Comparison of ENCODE assay signal across 18 mouse cellular contexts in genomic region chr8:124306574-124306973, GRCm38 (mm10).
A peak's percentile ranks its signal among the peaks of the same experiment; 100 is the strongest.
DNase-seq lines count a peak whose midpoint lies in the region; ATAC-seq and TF ChIP-seq lines count a peak whose summit lies in the region.
"Had no signal": no experiment of that assay in that cellular context is flagged by ENCODE, and none has a peak within 500 bp of the region (broad histone marks: within the 10 kb centered on the region; RNA-seq: fewer than 3 reads in every experiment).

No protein-coding gene starts in this region.

- no peak overlapping the region for H3K4me2 ChIP-seq in intestine, embryonic 15.5 days (replicated peaks)
- no peak overlapping the region for H3K4me2 ChIP-seq in intestine, postnatal 0 days (replicated peaks; ENCODE audit: low read depth)
- no peak overlapping the region for H3K4me2 ChIP-seq in stomach, embryonic 16.5 days (ENCODE audit: low read depth, low read length)
- H3K4me2 ChIP-seq: hindbrain, embryonic 15.5 days; liver, embryonic 13.5 days had no signal

- peaks cover 5% of the 10 kb centered on the region; the same call in 1 of the 2 replicates for H3K4me1 ChIP-seq in intestine, embryonic 15.5 days (replicated peaks)
- H3K4me1 ChIP-seq in intestine, postnatal 0 days (replicated peaks; ENCODE audit: control insufficient read depth, insufficient read depth, low read length), result no peaks in the 10 kb centered on the region
- peaks cover 26% of the 10 kb centered on the region for H3K4me1 ChIP-seq in embryonic facial prominence, embryonic 10.5 days
- H3K4me1 ChIP-seq in stomach, embryonic 16.5 days (ENCODE audit: control insufficient read depth, insufficient read depth, low read length), result peaks cover 16% of the 10 kb centered on the region; the same call in 1 of the 2 replicates

- H3K9me3 ChIP-seq in intestine, embryonic 15.5 days, result no peaks in the 10 kb centered on the region
- H3K9me3 ChIP-seq in intestine, postnatal 0 days (ENCODE audit: control insufficient read depth), result no peaks in the 10 kb centered on the region
- no peaks in the 10 kb centered on the region for H3K9me3 ChIP-seq in embryonic facial prominence, embryonic 10.5 days
- H3K9me3 ChIP-seq in stomach, embryonic 16.5 days (replicated peaks; ENCODE audit: control insufficient read depth, low read length), result no peaks in the 10 kb centered on the region
- H3K9me3 ChIP-seq: hindbrain, embryonic 15.5 days; liver, embryonic 13.5 days; midbrain, embryonic 10.5 days had no signal

- H3K27me3 ChIP-seq in intestine, embryonic 15.5 days (replicated peaks), result no peaks in the 10 kb centered on the region
- H3K27me3 ChIP-seq in intestine, postnatal 0 days (replicated peaks; ENCODE audit: control insufficient read depth, insufficient read depth, low read length), result no peaks in the 10 kb centered on the region
- no peaks in the 10 kb centered on the region for H3K27me3 ChIP-seq in embryonic facial prominence, embryonic 10.5 days (replicated peaks; ENCODE audit: low read depth, poor library complexity, severe bottlenecking)
- H3K27me3 ChIP-seq in stomach, embryonic 16.5 days (ENCODE audit: control insufficient read depth, insufficient read depth, low read length), result no peaks in the 10 kb centered on the region
- H3K27me3 ChIP-seq: CH12.LX; hindbrain, embryonic 15.5 days; liver, embryonic 13.5 days; Patski had no signal

- H3K36me3 ChIP-seq in intestine, embryonic 15.5 days, result no peaks in the 10 kb centered on the region
- peaks cover 8% of the 10 kb centered on the region for H3K36me3 ChIP-seq in intestine, postnatal 0 days (ENCODE audit: control insufficient read depth, insufficient read depth)
- peaks cover 67% of the 10 kb centered on the region for H3K36me3 ChIP-seq in embryonic facial prominence, embryonic 10.5 days (replicated peaks)
- H3K36me3 ChIP-seq in stomach, embryonic 16.5 days (ENCODE audit: control insufficient read depth, insufficient read depth, low read length), result no peaks in the 10 kb centered on the region
- H3K36me3 ChIP-seq: hindbrain, embryonic 15.5 days had no signal

- TF ChIP-seq CTCF in intestine, postnatal 0 days (IDR thresholded peaks at IDR 0.05; ENCODE audit: low read depth), result no peak

- H3K9ac ChIP-seq in intestine, embryonic 15.5 days, result no peak overlapping the region
- no peak overlapping the region for H3K9ac ChIP-seq in intestine, postnatal 0 days (ENCODE audit: low read depth, low read length)
- peak overlapping the region; percentile 20; the same call in 1 of the 2 replicates for H3K9ac ChIP-seq in stomach, embryonic 16.5 days (ENCODE audit: low read length)
- H3K9ac ChIP-seq: hindbrain, embryonic 15.5 days; liver, embryonic 13.5 days had no signal

- 39% methylated on average over 7 of the region's 7 CpGs for WGBS in intestine, embryonic 15.5 days
- WGBS in intestine, postnatal 0 days, result 49% methylated on average over 7 of the region's 7 CpGs
- WGBS in embryonic facial prominence, embryonic 10.5 days, result 63% methylated on average over 7 of the region's 7 CpGs
- WGBS in stomach, embryonic 16.5 days, result 35% methylated on average over 7 of the region's 7 CpGs

- DNase-seq in embryonic facial prominence, embryonic 10.5 days (ENCODE audit: low spot score), result no peak
- DNase-seq in spleen, adult 12 weeks (ENCODE audit: low spot score), result no peak
- DNase-seq in ovary, postnatal 36 days (ENCODE audit: low spot score), result no peak
- DNase-seq: adrenal gland, adult 2 months; cerebellum, adult 18-20 months; heart, adult 18-20 months; liver, embryonic 13.5 days; lung, postnatal 10 days; right cerebral cortex, postnatal 25 days had no signal

- 0 out of 2 replicates have a peak overlapping the region, but pooled peaks have one; percentile 28 for H3K27ac ChIP-seq in intestine, embryonic 15.5 days
- H3K27ac ChIP-seq in intestine, postnatal 0 days (ENCODE audit: low read depth, low read length), result no peak overlapping the region
- H3K27ac ChIP-seq in embryonic facial prominence, embryonic 10.5 days (replicated peaks), result peak overlapping the region; percentile 14
- peak overlapping the region; percentile 66 for H3K27ac ChIP-seq in stomach, embryonic 16.5 days (ENCODE audit: low read length)
- H3K27ac ChIP-seq: hindbrain, embryonic 15.5 days; kidney, postnatal 0 days; liver, embryonic 13.5 days; midbrain, embryonic 10.5 days had no signal

- H3K4me3 ChIP-seq in intestine, embryonic 15.5 days (replicated peaks), result no peak overlapping the region
- no peak overlapping the region for H3K4me3 ChIP-seq in intestine, postnatal 0 days (ENCODE audit: low read depth, low read length)
- H3K4me3 ChIP-seq in embryonic facial prominence, embryonic 10.5 days, result no peak overlapping the region
- no peak overlapping the region for H3K4me3 ChIP-seq in stomach, embryonic 16.5 days (replicated peaks; ENCODE audit: low read length)
- H3K4me3 ChIP-seq: hindbrain, embryonic 15.5 days; liver, embryonic 13.5 days; midbrain, embryonic 10.5 days had no signal

- ATAC-seq in intestine, embryonic 15.5 days, result no peak
- no peak for ATAC-seq in intestine, postnatal 0 days
- ATAC-seq in hematopoietic stem cell, adult 5-6 weeks (replicated peaks in 1 of 2; ENCODE audit: insufficient read depth in 1 of 2, low FRiP score in 2 of 2, low TSS enrichment in 1 of 2, low read depth in 1 of 2, poor library complexity in 2 of 2, severe bottlenecking in 2 of 2), result peak; percentile 9 to 44; a peak in 2 of 4 replicates
- no peak for ATAC-seq in stomach, embryonic 16.5 days (ENCODE audit: insufficient read depth, low FRiP score)
- ATAC-seq: Patski had no signal

Comparison
In these comparisons a context has a peak if more than half of its experiments do, and no peak if none do; other contexts are left out.
1. ATAC-seq: peak in hematopoietic stem cell, adult 5-6 weeks (2 of 2); none in intestine, embryonic 15.5 days (single experiment), intestine, postnatal 0 days (single experiment) and stomach, embryonic 16.5 days (single experiment).